Mouse (Mus musculus) C2C12 (cell line): ENCODE data around the gene Zrsr1.

ENCODE experiments used
- CTCF ChIP-seq: IDR thresholded peaks from one replicate; pipeline ENCODE4 v1.5.1; 2011; ENCODE audit not compliant: control insufficient read depth, insufficient read depth, insufficient read length
- FOSL1 ChIP-seq: IDR thresholded peaks from one replicate; pipeline ENCODE4 v1.8.0; 2011; ENCODE audit warnings: mild to moderate bottlenecking, low read length; ENCODE audit not compliant: poor library complexity, insufficient read depth, severe bottlenecking
- MYOD1 ChIP-seq: IDR thresholded peaks from one replicate; pipeline ENCODE4 v1.6.1; 2011; ENCODE audit warnings: low read depth; ENCODE audit not compliant: control insufficient read depth, insufficient read length
- USF1 ChIP-seq: IDR thresholded peaks from one replicate; pipeline ENCODE4 v1.6.1; 2011; ENCODE audit warnings: low read depth, mild to moderate bottlenecking, control low read depth, moderate library complexity

DNA sequence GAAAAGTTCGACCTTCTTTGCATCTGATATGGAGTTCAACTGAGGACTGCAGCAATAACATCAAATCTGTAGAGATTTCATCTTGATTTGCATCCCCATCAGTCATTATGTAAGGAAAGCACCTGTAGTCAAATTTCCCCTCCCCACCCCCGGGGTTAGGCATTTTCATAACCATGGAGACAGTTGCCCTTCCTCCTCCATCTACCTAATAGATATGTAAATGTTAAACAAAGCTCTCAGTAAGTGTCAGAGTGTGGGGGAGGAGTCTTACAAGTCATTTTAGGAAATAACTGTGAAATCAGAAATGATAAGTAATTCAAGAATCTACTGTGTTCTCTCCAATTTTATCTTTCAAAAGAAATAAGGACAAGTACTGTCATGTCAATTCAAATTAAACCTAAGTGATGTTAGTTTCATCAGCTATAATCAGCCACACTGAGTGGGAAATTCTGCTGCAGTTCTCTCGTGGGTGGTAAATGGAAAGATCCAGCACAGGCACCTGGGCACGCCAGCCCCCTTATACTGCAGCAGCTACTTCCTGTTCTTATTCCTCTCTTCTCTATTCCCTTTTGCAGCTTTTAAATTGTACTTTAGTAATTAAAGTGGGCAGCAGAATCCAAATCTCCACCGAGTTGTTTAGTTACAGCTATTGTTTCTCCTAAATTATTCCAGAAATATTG lies 35.2 kb upstream of the Zrsr1 start:
- TF ChIP-seq CTCF (no peak), FOSL1 (no peak), USF1 (no peak), MYOD1 (no peak)
